Mouse (Mus musculus) lung, embryonic 16.5 days (tissue): ENCODE results near the gene Sh3rf1. TPM values are rescaled to one million over a fixed set of nuclear protein-coding genes. Genes with fewer than 3 reads are reported as not detected.
A peak's percentile ranks its signal among the peaks of the same experiment; 100 is the strongest.

Experiments used
- ATAC-seq: fragments of 200-750 bp; cut with Nextera tagmentation; 2 replicates; pipeline ENCODE4 v1.8.0; 2017; ENCODE audit warnings: low read depth, mild to moderate bottlenecking, moderate library complexity
- H3K27ac ChIP-seq: fragments of 300-500 bp; sonication (generic); 2 replicates; pipeline ENCODE4 v1.5.1; 2014; ENCODE audit warnings: mild to moderate bottlenecking, control low read depth, low read length
- H3K27me3 ChIP-seq: fragments of 300-500 bp; sonication (generic); 2 replicates; pipeline ENCODE4 v1.6.1; 2014; ENCODE audit warnings: low read depth, low read length, mixed read lengths; ENCODE audit not compliant: control insufficient read depth, insufficient read depth
- H3K36me3 ChIP-seq: fragments of 300-500 bp; sonication (generic); 2 replicates; pipeline ENCODE4 v1.6.1; 2014; ENCODE audit warnings: low read length; ENCODE audit not compliant: control insufficient read depth, insufficient read depth
- H3K4me1 ChIP-seq: fragments of 300-500 bp; sonication (generic); replicated peaks from 2 replicates; pipeline ENCODE4 v1.6.1; 2014; ENCODE audit warnings: low read length, mixed read lengths; ENCODE audit not compliant: control insufficient read depth, insufficient read depth
- H3K4me2 ChIP-seq: fragments of 300-500 bp; sonication (generic); 2 replicates; pipeline ENCODE4 v1.6.1; 2014; ENCODE audit warnings: low read depth, low read length, control low read depth
- H3K4me3 ChIP-seq: fragments of 300-500 bp; sonication (generic); 2 replicates; pipeline ENCODE4 v1.5.1; 2014; ENCODE audit warnings: mild to moderate bottlenecking, low read length, control low read depth
- H3K9ac ChIP-seq: fragments of 300-500 bp; sonication (generic); 2 replicates; pipeline ENCODE4 v1.6.1; 2014; ENCODE audit warnings: low read length, control low read depth
- H3K9me3 ChIP-seq: fragments of 300-500 bp; sonication (generic); 2 replicates; pipeline ENCODE4 v1.6.1; 2016; ENCODE audit warnings: low read length; ENCODE audit not compliant: control insufficient read depth
- WGBS: fragments of 180-500 bp; shearing (Covaris S2); extraction: QIAGEN DNeasy Blood & Tissue Kit; methylation state at CpG from one replicate; pipeline ENCODE4 v1.1.7; 2014; 5-methylcytosine and 5-hydroxymethylcytosine counted together
- polyA plus RNA-seq: library from polyadenylated mRNA; unstranded; fragments of >200 nt; fragmentation: Nextera tagmentation; extraction: Ambion mirVana; gene quantifications from 2 replicates; pipeline ENCODE4 v1.2.1, GENCODE M21; 2015

The Sh3rf1 gene
- polyA plus RNA-seq, 1 experiment from 2014 or later = 18.7 TPM

DNA sequence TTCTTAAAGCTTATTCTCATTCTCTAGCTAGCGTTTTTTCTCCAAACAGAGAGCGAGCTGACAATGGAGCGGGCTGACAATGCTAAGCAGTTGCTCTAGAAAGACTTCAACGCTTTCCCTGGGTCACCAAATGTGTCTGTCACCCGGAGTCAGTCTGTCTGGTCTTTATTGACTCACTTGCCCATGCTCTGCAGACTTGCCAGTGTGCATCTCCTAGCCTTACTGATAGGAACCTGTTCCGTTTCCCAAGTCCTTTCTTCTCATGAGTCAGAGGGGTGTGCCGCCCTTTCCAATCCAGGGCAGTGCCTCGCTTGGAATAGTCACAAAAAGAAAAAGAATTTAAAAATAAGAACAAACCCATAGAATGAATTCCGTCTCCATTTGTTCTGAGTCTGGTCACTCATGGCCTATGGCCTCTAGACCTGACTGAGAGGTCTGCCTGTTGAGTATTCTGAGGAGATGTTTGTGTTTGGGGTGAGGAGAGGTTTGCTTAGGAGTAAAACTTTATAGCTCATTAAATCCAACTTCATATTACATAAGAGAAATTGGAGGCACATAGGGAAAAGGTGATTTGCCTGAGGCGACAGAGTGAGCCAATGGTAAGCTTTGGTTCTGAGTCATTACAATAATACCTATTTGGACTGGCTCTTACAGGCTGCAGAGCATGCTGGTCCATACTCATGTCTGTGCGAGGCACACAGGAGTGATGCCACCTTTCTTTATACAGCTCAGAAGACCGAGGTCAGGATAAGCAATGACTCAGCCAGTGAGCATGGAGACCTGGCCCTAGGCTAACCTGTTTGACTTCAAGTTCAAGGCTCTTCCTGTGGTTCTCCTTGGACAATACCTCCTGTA lies 118.1 kb downstream of the Sh3rf1 start:
- H3K27me3 ChIP-seq = no peaks in the 10 kb centered on the region
- no peaks in the 10 kb centered on the region; the same call in 1 of the 2 replicates for H3K36me3 ChIP-seq
- H3K4me3 ChIP-seq = no peak overlapping the region
- H3K9ac ChIP-seq = no peak overlapping the region
- peaks cover 12% of the 10 kb centered on the region for H3K4me1 ChIP-seq
- WGBS = 65% methylated on average over 12 of the region's 12 CpGs
- no peak overlapping the region for H3K27ac ChIP-seq
- no peak for ATAC-seq
- no peaks in the 10 kb centered on the region for H3K9me3 ChIP-seq
- no peak overlapping the region for H3K4me2 ChIP-seq

DNA sequence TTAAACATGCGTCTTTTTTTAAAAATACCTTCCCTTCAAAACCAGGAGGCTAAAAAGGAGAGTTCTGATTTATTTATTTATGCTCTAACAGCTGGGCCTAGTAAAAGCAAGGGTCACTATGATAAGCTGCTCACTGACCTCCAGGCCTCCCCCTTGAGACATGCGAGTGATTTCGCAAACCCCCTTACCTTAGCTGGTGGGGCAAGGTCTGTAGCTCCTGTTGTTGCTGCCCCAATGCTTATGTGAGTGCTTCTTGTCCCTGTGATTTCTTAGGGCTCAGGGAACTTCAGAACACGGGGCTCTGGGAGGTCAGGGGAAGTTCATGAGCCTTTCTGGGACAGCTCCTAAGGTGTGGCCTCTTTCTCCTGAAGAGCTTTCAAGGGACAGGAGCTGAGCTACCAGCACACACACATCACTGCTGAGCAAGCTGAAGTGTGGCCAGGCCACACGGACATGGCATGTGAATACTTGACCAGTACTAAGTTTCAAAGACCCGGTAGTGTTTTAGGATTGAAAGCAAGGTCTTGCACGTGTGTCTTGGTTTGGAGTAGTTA lies 118.9 kb downstream of the Sh3rf1 start:
- Histone ChIP-seq H3K9me3 (no peaks in the 10 kb centered on the region), H3K9ac (no peak overlapping the region), H3K4me2 (no peak overlapping the region), H3K4me3 (no peak overlapping the region), H3K27ac (no peak overlapping the region), H3K27me3 (no peaks in the 10 kb centered on the region), H3K4me1 (peaks cover 12% of the 10 kb centered on the region), H3K36me3 (no peaks in the 10 kb centered on the region; the same call in 1 of the 2 replicates)
- WGBS = 51% methylated on average over 7 of the region's 7 CpGs
- ATAC-seq = peak; percentile 31; the same call in 1 of the 2 replicates

DNA sequence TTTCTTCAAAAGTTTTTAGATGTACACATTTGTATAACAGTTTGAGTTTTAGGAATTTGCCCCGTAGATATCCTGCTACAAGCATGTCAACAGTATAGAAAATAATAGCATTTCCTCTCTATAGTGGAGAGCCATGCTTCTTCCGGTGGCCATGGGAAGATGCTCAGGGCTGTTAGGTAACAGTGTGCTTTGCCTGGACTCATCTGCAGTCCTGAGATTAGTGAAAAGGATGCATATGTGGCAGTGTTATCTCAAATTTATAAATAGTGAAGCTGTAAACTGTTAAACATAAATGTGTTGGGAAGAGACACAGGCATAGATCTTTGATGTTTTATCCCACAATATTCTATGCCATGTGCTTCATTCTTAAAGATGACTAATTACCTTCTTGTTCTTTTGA lies 120.8 kb downstream of the Sh3rf1 start:
- H3K4me3 ChIP-seq = no peak overlapping the region
- no peaks in the 10 kb centered on the region for H3K27me3 ChIP-seq
- peaks cover 18% of the 10 kb centered on the region for H3K4me1 ChIP-seq
- WGBS = 71% methylated on average over 2 of the region's 2 CpGs
- no peak overlapping the region for H3K9ac ChIP-seq
- H3K36me3 ChIP-seq = peaks cover under 1% of the 10 kb centered on the region
- H3K9me3 ChIP-seq = no peaks in the 10 kb centered on the region
- no peak overlapping the region for H3K4me2 ChIP-seq
- H3K27ac ChIP-seq = no peak overlapping the region
- ATAC-seq = no peak

DNA sequence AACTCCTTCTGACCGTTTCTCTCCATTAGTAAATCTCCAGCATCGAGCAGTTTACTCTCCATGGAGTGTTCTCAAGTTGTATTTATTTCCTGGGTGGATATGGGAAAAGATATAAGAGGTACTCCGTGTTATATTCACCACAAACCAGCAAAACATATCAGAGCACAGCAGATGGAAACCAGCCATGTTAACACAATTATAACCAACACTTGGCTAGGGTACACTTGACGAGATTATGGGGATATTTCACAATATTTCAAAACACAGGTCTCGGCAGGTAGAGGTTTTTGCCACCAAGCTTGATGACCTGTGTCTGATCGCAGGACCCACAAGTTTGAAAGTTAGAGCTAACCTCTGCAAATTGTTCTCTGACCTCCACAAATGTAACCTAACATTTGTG lies 123.3 kb downstream of the Sh3rf1 start:
- Histone ChIP-seq H3K9ac (no peak overlapping the region), H3K27ac (no peak overlapping the region), H3K4me3 (no peak overlapping the region), H3K27me3 (no peaks in the 10 kb centered on the region), H3K4me1 (peaks cover 11% of the 10 kb centered on the region), H3K9me3 (no peaks in the 10 kb centered on the region), H3K36me3 (peaks cover 8% of the 10 kb centered on the region), H3K4me2 (no peak overlapping the region)
- 83% methylated on average over 6 of the region's 6 CpGs for WGBS
- no peak for ATAC-seq

DNA sequence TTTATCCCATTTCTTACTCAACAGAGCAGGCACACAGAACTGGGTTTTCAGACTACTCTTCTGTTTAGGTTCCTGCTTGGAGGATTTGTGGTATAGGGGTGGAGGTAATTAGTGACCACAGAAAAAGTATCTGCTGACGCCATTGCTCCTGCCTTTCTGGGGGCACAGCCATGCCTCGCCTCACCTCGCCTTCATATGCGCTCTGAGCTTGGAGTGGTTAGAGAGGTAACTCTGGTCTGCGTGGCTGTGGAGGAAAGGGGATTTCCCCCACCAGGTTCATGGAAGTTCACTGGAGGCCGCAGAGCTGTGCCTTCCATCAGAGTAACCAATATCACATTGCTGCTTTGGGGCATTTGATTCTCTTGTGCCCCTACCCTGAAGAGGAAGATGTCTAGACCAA lies 123.9 kb downstream of the Sh3rf1 start:
- H3K4me3 ChIP-seq = no peak overlapping the region
- no peaks in the 10 kb centered on the region for H3K9me3 ChIP-seq
- H3K36me3 ChIP-seq = peaks cover 8% of the 10 kb centered on the region
- H3K4me2 ChIP-seq = no peak overlapping the region
- ATAC-seq = no peak
- H3K4me1 ChIP-seq = peaks cover 9% of the 10 kb centered on the region
- H3K9ac ChIP-seq = no peak overlapping the region
- WGBS = 80% methylated on average over 6 of the region's 6 CpGs
- no peak overlapping the region for H3K27ac ChIP-seq
- H3K27me3 ChIP-seq = no peaks in the 10 kb centered on the region

DNA sequence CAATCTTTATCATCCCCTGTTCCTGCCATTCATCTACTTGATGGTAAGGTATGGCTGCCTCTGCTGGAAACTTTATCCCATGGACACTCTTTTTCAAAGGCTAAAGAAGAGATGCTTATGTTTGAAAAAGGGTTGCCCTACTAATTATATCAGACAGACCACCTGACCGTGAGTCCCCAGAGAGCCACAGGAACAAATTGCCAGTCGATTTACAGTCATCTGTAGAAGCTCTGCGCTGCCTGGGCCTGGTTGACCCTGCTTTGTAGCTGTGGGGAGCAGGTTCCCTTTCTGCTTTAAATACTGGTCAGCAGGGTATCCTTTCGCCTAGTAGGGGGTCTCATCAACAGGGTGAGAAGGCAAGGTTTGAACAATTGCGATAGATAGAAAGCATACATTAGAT lies 124.4 kb downstream of the Sh3rf1 start:
- no peak overlapping the region for H3K4me3 ChIP-seq
- H3K9me3 ChIP-seq = no peaks in the 10 kb centered on the region
- ATAC-seq = no peak
- WGBS = 59% methylated on average over 5 of the region's 5 CpGs
- H3K4me1 ChIP-seq = peaks cover 6% of the 10 kb centered on the region
- peaks cover 8% of the 10 kb centered on the region for H3K36me3 ChIP-seq
- no peak overlapping the region for H3K27ac ChIP-seq
- no peaks in the 10 kb centered on the region for H3K27me3 ChIP-seq
- H3K9ac ChIP-seq = no peak overlapping the region
- no peak overlapping the region for H3K4me2 ChIP-seq

DNA sequence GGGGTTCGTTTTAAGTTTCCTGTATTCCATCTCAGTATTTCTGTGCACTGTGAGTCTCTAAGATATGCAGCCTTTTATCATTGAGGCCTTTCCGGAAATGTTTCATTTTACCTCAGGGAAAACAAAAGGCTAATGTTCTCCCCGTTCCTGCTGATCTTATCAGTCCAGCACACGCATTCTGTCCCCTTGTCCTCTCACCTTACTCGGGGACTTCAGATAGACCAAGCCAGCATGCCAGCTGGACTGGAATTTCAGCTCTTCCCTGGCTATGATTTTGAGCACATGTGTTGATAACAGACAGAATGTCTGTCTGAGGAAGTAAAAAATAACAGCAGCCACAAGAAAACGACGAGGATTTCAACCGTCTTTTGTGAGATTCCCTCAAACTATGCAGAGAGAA lies 124.8 kb downstream of the Sh3rf1 start:
- Histone ChIP-seq H3K36me3 (peaks cover 8% of the 10 kb centered on the region), H3K27ac (no peak overlapping the region; the same call in 1 of the 2 replicates), H3K9ac (no peak overlapping the region), H3K27me3 (no peaks in the 10 kb centered on the region), H3K9me3 (no peaks in the 10 kb centered on the region), H3K4me3 (no peak overlapping the region), H3K4me1 (peaks cover 6% of the 10 kb centered on the region), H3K4me2 (no peak overlapping the region)
- no peak for ATAC-seq
- WGBS = 29% methylated on average over 8 of the region's 8 CpGs

DNA sequence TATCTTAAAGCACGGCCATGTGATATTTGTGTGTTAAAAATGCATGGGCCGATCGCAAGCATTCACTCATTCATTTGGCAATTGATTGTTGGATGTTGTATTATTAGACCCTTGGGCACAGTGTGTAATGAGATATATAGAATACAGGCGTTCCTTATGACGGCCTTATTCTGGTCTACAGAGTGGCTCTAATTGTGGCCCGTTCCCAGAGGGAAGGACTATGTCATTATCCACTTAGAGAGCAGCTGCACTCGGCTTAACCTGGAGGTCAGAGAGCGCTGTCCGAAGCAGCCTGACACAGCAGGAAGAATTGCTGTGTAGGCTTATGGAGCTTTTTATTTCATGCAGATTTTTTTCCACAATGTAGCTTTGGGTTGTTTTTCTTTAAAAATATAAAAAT lies 126.8 kb downstream of the Sh3rf1 start:
- no peak overlapping the region for H3K4me3 ChIP-seq
- 72% methylated on average over 9 of the region's 9 CpGs for WGBS
- no peak overlapping the region for H3K9ac ChIP-seq
- no peak overlapping the region for H3K4me2 ChIP-seq
- H3K27me3 ChIP-seq = no peaks in the 10 kb centered on the region
- no peaks in the 10 kb centered on the region for H3K9me3 ChIP-seq
- no peak for ATAC-seq
- no peak overlapping the region for H3K27ac ChIP-seq
- peaks cover 6% of the 10 kb centered on the region for H3K4me1 ChIP-seq
- peaks cover 8% of the 10 kb centered on the region for H3K36me3 ChIP-seq

DNA sequence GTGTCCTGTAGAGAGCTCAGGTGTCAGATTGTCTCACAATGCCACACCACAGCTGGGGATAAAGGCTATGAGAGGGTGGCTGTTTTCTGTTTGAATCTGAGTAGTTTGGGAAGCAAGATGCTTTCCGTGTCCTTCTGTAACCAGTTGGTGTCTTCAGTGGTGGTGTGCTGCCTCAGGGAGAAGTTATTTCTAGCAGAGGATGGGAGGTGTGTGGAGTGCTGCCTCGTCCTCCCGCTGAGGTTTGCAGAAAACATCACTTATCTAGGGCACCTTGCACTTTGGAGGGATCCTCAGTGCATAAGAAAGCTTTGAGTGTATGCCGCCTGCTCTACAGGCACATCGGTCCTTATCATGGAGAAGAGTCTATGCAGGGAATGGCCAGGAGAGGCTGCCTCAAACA lies 128.0 kb downstream of the Sh3rf1 start:
- no peak overlapping the region for H3K9ac ChIP-seq
- no peak overlapping the region for H3K4me3 ChIP-seq
- H3K4me2 ChIP-seq = no peak overlapping the region
- WGBS = 79% methylated on average over 5 of the region's 5 CpGs
- H3K9me3 ChIP-seq = no peaks in the 10 kb centered on the region
- H3K4me1 ChIP-seq = peaks cover 6% of the 10 kb centered on the region
- H3K27me3 ChIP-seq = no peaks in the 10 kb centered on the region
- H3K27ac ChIP-seq = no peak overlapping the region
- no peak for ATAC-seq
- peaks cover 8% of the 10 kb centered on the region for H3K36me3 ChIP-seq
